ENCODE assay signal across 8 mouse cellular contexts in genomic region chr9:35523541-35523940, GRCm38 (mm10). TPM values are rescaled to one million over a fixed set of nuclear protein-coding genes. Genes with fewer than 3 reads are reported as not detected.
DNase-seq lines count a peak whose midpoint lies in the region; ATAC-seq and TF ChIP-seq lines count a peak whose summit lies in the region.

No protein-coding gene starts in this region.

- WGBS in heart, embryonic 10.5 days = 39% methylated on average over 5 of the region's 5 CpGs
- WGBS in hindbrain, embryonic 15.5 days = 19% methylated on average over 5 of the region's 5 CpGs
- WGBS in lung, embryonic 14.5 days = 24% methylated on average over 5 of the region's 5 CpGs

- peaks cover 7% of the 10 kb centered on the region; the same call in 1 of the 2 replicates for H3K4me1 ChIP-seq in heart, embryonic 10.5 days
- peaks cover 20% of the 10 kb centered on the region for H3K4me1 ChIP-seq in hindbrain, embryonic 15.5 days (replicated peaks)
- H3K4me1 ChIP-seq in lung, embryonic 14.5 days (ENCODE audit: insufficient read depth) = peaks cover 3% of the 10 kb centered on the region

- peak; percentile 97 for DNase-seq in heart, adult 11 months
- no peak for DNase-seq in heart, embryonic 10.5 days (ENCODE audit: low spot score)
- DNase-seq in cerebellum, postnatal 14 days = peak; percentile 63 to 79
- peak; percentile 47 to 57 for DNase-seq in frontal cortex, postnatal 10 days (ENCODE audit: low spot score in 2 of 2)
- DNase-seq in lung, embryonic 14.5 days = peak; percentile 82
- DNase-seq in right cerebral cortex, postnatal 10 days (ENCODE audit: low spot score in 2 of 2) = peak; percentile 77 to 86
- DNase-seq in spleen, adult 18-20 months = no peak

- no peaks in the 10 kb centered on the region for H3K36me3 ChIP-seq in heart, embryonic 10.5 days
- no peaks in the 10 kb centered on the region for H3K36me3 ChIP-seq in hindbrain, embryonic 15.5 days
- no peaks in the 10 kb centered on the region for H3K36me3 ChIP-seq in lung, embryonic 14.5 days (ENCODE audit: insufficient read depth)

- H3K9me3 ChIP-seq in heart, embryonic 10.5 days = no peaks in the 10 kb centered on the region
- H3K9me3 ChIP-seq in hindbrain, embryonic 15.5 days = no peaks in the 10 kb centered on the region
- no peaks in the 10 kb centered on the region for H3K9me3 ChIP-seq in lung, embryonic 14.5 days (ENCODE audit: low read depth, low read length)

- peak; percentile 85 for ATAC-seq in hindbrain, embryonic 15.5 days (ENCODE audit: low FRiP score, low read depth)
- ATAC-seq in lung, embryonic 14.5 days (ENCODE audit: insufficient read depth) = peak; percentile 86

- TF ChIP-seq CTCF in lung, embryonic 14.5 days (IDR thresholded peaks at IDR 0.05; ENCODE audit: low read depth) = no peak

- H3K4me3 ChIP-seq in heart, embryonic 10.5 days = no peak overlapping the region
- no peak overlapping the region for H3K4me3 ChIP-seq in hindbrain, embryonic 15.5 days
- H3K4me3 ChIP-seq in lung, embryonic 14.5 days (ENCODE audit: low read depth, low read length) = no peak overlapping the region

- H3K27me3 ChIP-seq in heart, embryonic 10.5 days (ENCODE audit: insufficient read depth, poor library complexity, severe bottlenecking) = no peaks in the 10 kb centered on the region
- H3K27me3 ChIP-seq in hindbrain, embryonic 15.5 days = no peaks in the 10 kb centered on the region
- no peaks in the 10 kb centered on the region for H3K27me3 ChIP-seq in lung, embryonic 14.5 days (ENCODE audit: insufficient read depth, low read length)

- H3K4me2 ChIP-seq in hindbrain, embryonic 15.5 days = peak overlapping the region; percentile 18
- H3K4me2 ChIP-seq in lung, embryonic 14.5 days = no peak overlapping the region

- no peak overlapping the region for H3K27ac ChIP-seq in heart, embryonic 10.5 days
- peak overlapping the region; percentile 53 for H3K27ac ChIP-seq in hindbrain, embryonic 15.5 days (replicated peaks)
- H3K27ac ChIP-seq in lung, embryonic 14.5 days (ENCODE audit: low read depth) = no peak overlapping the region; the same call in 1 of the 2 replicates

- no peak overlapping the region for H3K9ac ChIP-seq in hindbrain, embryonic 15.5 days
- no peak overlapping the region for H3K9ac ChIP-seq in lung, embryonic 14.5 days

RNA-seq across cellular contexts. Expression of gene Gm1113, which starts 5.5 kb away (rescaled TPM):
- polyA plus RNA-seq in heart, embryonic 10.5 days (2016; fragmentation: Nextera tagmentation; extraction: Ambion mirVana) = not detected in 2 replicates
- polyA plus RNA-seq in hindbrain, embryonic 15.5 days (2015; fragmentation: Nextera tagmentation; extraction: Ambion mirVana) = not detected in 2 replicates
- polyA plus RNA-seq in lung, embryonic 14.5 days (2014; fragmentation: Nextera tagmentation; extraction: Ambion mirVana) = not detected in 2 replicates

RNA-seq across cellular contexts. Expression of gene Ddx25, which starts 34.8 kb away (rescaled TPM):
- 2.8 and 3.6 TPM in 2 replicates for polyA plus RNA-seq in heart, embryonic 10.5 days (2016; fragmentation: Nextera tagmentation; extraction: Ambion mirVana)
- polyA plus RNA-seq in hindbrain, embryonic 15.5 days (2015; fragmentation: Nextera tagmentation; extraction: Ambion mirVana) = 26.4 and 28.7 TPM in 2 replicates
- polyA plus RNA-seq in lung, embryonic 14.5 days (2014; fragmentation: Nextera tagmentation; extraction: Ambion mirVana) = 1.9 and 2.3 TPM in 2 replicates

RNA-seq across cellular contexts. Expression of gene Pus3, which starts 34.9 kb away (rescaled TPM):
- polyA plus RNA-seq in heart, embryonic 10.5 days (2016; fragmentation: Nextera tagmentation; extraction: Ambion mirVana) = 15.5 and 17.3 TPM in 2 replicates
- 15.6 and 16.6 TPM in 2 replicates for polyA plus RNA-seq in hindbrain, embryonic 15.5 days (2015; fragmentation: Nextera tagmentation; extraction: Ambion mirVana)
- 20.0 and 20.8 TPM in 2 replicates for polyA plus RNA-seq in lung, embryonic 14.5 days (2014; fragmentation: Nextera tagmentation; extraction: Ambion mirVana)

RNA-seq across cellular contexts. Expression of gene Pate2, which starts 46.5 kb away (rescaled TPM):
- polyA plus RNA-seq in heart, embryonic 10.5 days (2016; fragmentation: Nextera tagmentation; extraction: Ambion mirVana) = 0.48 and 0.51 TPM in 2 replicates
- 0.94 and 0.97 TPM in 2 replicates for polyA plus RNA-seq in hindbrain, embryonic 15.5 days (2015; fragmentation: Nextera tagmentation; extraction: Ambion mirVana)
- polyA plus RNA-seq in lung, embryonic 14.5 days (2014; fragmentation: Nextera tagmentation; extraction: Ambion mirVana) = 0.42 and 0.96 TPM in 2 replicates

RNA-seq across cellular contexts. Expression of gene Hyls1, which starts 46.7 kb away (rescaled TPM):
- polyA plus RNA-seq in heart, embryonic 10.5 days (2016; fragmentation: Nextera tagmentation; extraction: Ambion mirVana) = 12.4 and 13.8 TPM in 2 replicates
- 15.3 and 16.2 TPM in 2 replicates for polyA plus RNA-seq in hindbrain, embryonic 15.5 days (2015; fragmentation: Nextera tagmentation; extraction: Ambion mirVana)
- polyA plus RNA-seq in lung, embryonic 14.5 days (2014; fragmentation: Nextera tagmentation; extraction: Ambion mirVana) = 18.0 and 18.7 TPM in 2 replicates

Comparison
In these comparisons a context has a peak if more than half of its experiments do, and no peak if none do; other contexts are left out.
1. DNase-seq: peak in heart, adult 11 months (single experiment), cerebellum, postnatal 14 days (2 of 2), frontal cortex, postnatal 10 days (2 of 2), lung, embryonic 14.5 days (single experiment) and right cerebral cortex, postnatal 10 days (2 of 2); none in heart, embryonic 10.5 days (single experiment) and spleen, adult 18-20 months (0 of 2).